Mouse (Mus musculus): ENCODE data around the gene Slc6a17.

GRCm38 (mm10) chr3:107488637-107489036 lies 29.2 kb downstream of the Slc6a17 start:
- TF ChIP-seq CTCF (IDR thresholded peaks at IDR 0.05; ENCODE audit: extremely low read depth, insufficient read depth, low read length) (no peak), POLR2A (IDR thresholded peaks at IDR 0.05; ENCODE audit: extremely low read depth, insufficient read depth, low read length) (no peak)

Data from cortical plate, adult 2 months (tissue).